Mouse (Mus musculus) midbrain, embryonic 15.5 days (tissue): Measurements from ENCODE around the gene Cyp4a31. TPM values are rescaled to one million over a fixed set of nuclear protein-coding genes. Genes with fewer than 3 reads are reported as not detected.
"Not testable (repeated sequence)": the region's sequence is repeated elsewhere in the genome, so short reads cannot be mapped to it uniquely, and the experiment has no call there.

ENCODE experiments used
- ATAC-seq: fragments of 200-750 bp; cut with Nextera tagmentation; replicated peaks from 2 replicates; pipeline ENCODE4 v1.8.0; 2017; ENCODE audit warnings: moderate TSS enrichment
- H3K27ac ChIP-seq: fragments of 300-500 bp; sonication (generic); 2 replicates; pipeline ENCODE4 v1.5.1; 2015; ENCODE audit warnings: mild to moderate bottlenecking, inconsistent platforms
- H3K27me3 ChIP-seq: fragments of 300-500 bp; sonication (generic); replicated peaks from 2 replicates; pipeline ENCODE4 v1.6.1; 2015; ENCODE audit warnings: inconsistent platforms
- H3K36me3 ChIP-seq: fragments of 300-500 bp; sonication (generic); replicated peaks from 2 replicates; pipeline ENCODE4 v1.6.1; 2015; ENCODE audit warnings: inconsistent platforms
- H3K4me1 ChIP-seq: fragments of 300-500 bp; sonication (generic); 2 replicates; pipeline ENCODE4 v1.6.1; 2015; ENCODE audit warnings: inconsistent platforms
- H3K4me2 ChIP-seq: fragments of 300-500 bp; sonication (generic); 2 replicates; pipeline ENCODE4 v1.6.1; 2015; ENCODE audit warnings: inconsistent platforms, mild to moderate bottlenecking, moderate library complexity
- H3K4me3 ChIP-seq: fragments of 300-500 bp; sonication (generic); 2 replicates; pipeline ENCODE4 v1.5.1; 2015; ENCODE audit warnings: mild to moderate bottlenecking, inconsistent platforms
- H3K9ac ChIP-seq: fragments of 300-500 bp; sonication (generic); 2 replicates; pipeline ENCODE4 v1.6.1; 2015; ENCODE audit warnings: mild to moderate bottlenecking, inconsistent platforms
- H3K9me3 ChIP-seq: fragments of 300-500 bp; sonication (generic); 2 replicates; pipeline ENCODE4 v1.6.1; 2016; ENCODE audit warnings: inconsistent platforms
- WGBS: fragments of 180-500 bp; shearing (Covaris S2); methylation state at CpG from one replicate; pipeline ENCODE4 v1.1.7; 2015; ENCODE audit warnings: mixed read lengths; 5-methylcytosine and 5-hydroxymethylcytosine counted together
- polyA plus RNA-seq: library from polyadenylated mRNA; unstranded; fragments of >200 nt; fragmentation: Nextera tagmentation; extraction: Ambion mirVana; gene quantifications from 2 replicates; pipeline ENCODE4 v1.2.1, GENCODE M21; 2015

The Cyp4a31 gene
- polyA plus RNA-seq, 1 experiment from 2014 or later = not detected

- H3K9me3 ChIP-seq = no peaks in the 10 kb centered on the region
- no peak overlapping the region for H3K4me2 ChIP-seq
- H3K27me3 ChIP-seq = no peaks in the 10 kb centered on the region
- ATAC-seq = no peak
- 80% methylated on average over 3 of the region's 3 CpGs for whole genome bisulfite sequencing
- no peak overlapping the region for H3K9ac ChIP-seq
- H3K4me1 ChIP-seq = no peaks in the 10 kb centered on the region
- H3K4me3 ChIP-seq = no peak overlapping the region
- no peak overlapping the region for H3K27ac ChIP-seq
- no peaks in the 10 kb centered on the region for H3K36me3 ChIP-seq
Observed at GRCm38 (mm10) chr4:115575255-115575654, 11.8 kb downstream of the Cyp4a31 start.

- 82% methylated on average over 2 of the region's 2 CpGs for WGBS
- ATAC-seq = no peak
Observed at GRCm38 (mm10) chr4:115575776-115576175, 12.3 kb downstream of the Cyp4a31 start.

GRCm38 (mm10) chr4:115583036-115583435, 19.6 kb downstream of the Cyp4a31 start:
- no peaks in the 10 kb centered on the region for H3K36me3 ChIP-seq
- no peaks in the 10 kb centered on the region for H3K27me3 ChIP-seq
- no peak overlapping the region for H3K4me3 ChIP-seq
- no peaks in the 10 kb centered on the region for H3K9me3 ChIP-seq
- no peak overlapping the region for H3K4me2 ChIP-seq
- ATAC-seq = no peak
- no peaks in the 10 kb centered on the region for H3K4me1 ChIP-seq
- no peak overlapping the region for H3K9ac ChIP-seq
- H3K27ac ChIP-seq = no peak overlapping the region

More at GRCm38 (mm10) chr4:115575776-115576175, 12.3 kb downstream of the Cyp4a31 start:
- Histone ChIP-seq H3K27ac (no peak overlapping the region), H3K4me2 (no peak overlapping the region), H3K27me3 (no peaks in the 10 kb centered on the region), H3K4me1 (no peaks in the 10 kb centered on the region), H3K9me3 (no peaks in the 10 kb centered on the region), H3K9ac (no peak overlapping the region), H3K4me3 (no peak overlapping the region), H3K36me3 (no peaks in the 10 kb centered on the region)

- H3K4me3 ChIP-seq = no peak overlapping the region
Observed at GRCm38 (mm10) chr4:115596357-115596756, 32.9 kb downstream of the Cyp4a31 start.

GRCm38 (mm10) chr4:115596824-115597336, 33.4 kb downstream of the Cyp4a31 start:
- ATAC-seq = no peak
- H3K4me2 ChIP-seq = no peak overlapping the region
- H3K27me3 ChIP-seq = no peaks in the 10 kb centered on the region
- WGBS = 99% methylated on average over 2 of the region's 2 CpGs
- no peaks in the 10 kb centered on the region for H3K9me3 ChIP-seq
- H3K4me1 ChIP-seq = no peaks in the 10 kb centered on the region
- no peak overlapping the region for H3K4me3 ChIP-seq
- H3K36me3 ChIP-seq = no peaks in the 10 kb centered on the region
- no peak overlapping the region for H3K27ac ChIP-seq
- H3K9ac ChIP-seq = no peak overlapping the region

More at GRCm38 (mm10) chr4:115596357-115596756, 32.9 kb downstream of the Cyp4a31 start:
- 88% methylated on average over 1 of the region's 1 CpGs for WGBS
- no peaks in the 10 kb centered on the region for H3K9me3 ChIP-seq
- no peak overlapping the region for H3K4me2 ChIP-seq
- no peak for ATAC-seq
- no peak overlapping the region for H3K9ac ChIP-seq
- H3K36me3 ChIP-seq = no peaks in the 10 kb centered on the region
- no peaks in the 10 kb centered on the region for H3K27me3 ChIP-seq
- H3K27ac ChIP-seq = no peak overlapping the region
- H3K4me1 ChIP-seq = no peaks in the 10 kb centered on the region

GRCm38 (mm10) chr4:115600611-115601010, 37.2 kb downstream of the Cyp4a31 start, which contains the start of gene Cyp4a32:
Cyp4a32 (plus strand) TSS chr4:115600969.
- not testable (repeated sequence) for ATAC-seq, H3K4me1 ChIP-seq, H3K36me3 ChIP-seq, H3K4me2 ChIP-seq, H3K9ac ChIP-seq, H3K27me3 ChIP-seq, H3K4me3 ChIP-seq, H3K27ac ChIP-seq, H3K9me3 ChIP-seq
- WGBS = 94% methylated on average over 8 of the region's 8 CpGs

- Histone ChIP-seq H3K27ac (no peak overlapping the region), H3K4me3 (no peak overlapping the region), H3K4me2 (no peak overlapping the region), H3K27me3 (no peaks in the 10 kb centered on the region), H3K9me3 (no peaks in the 10 kb centered on the region), H3K9ac (no peak overlapping the region), H3K36me3 (no peaks in the 10 kb centered on the region), H3K4me1 (no peaks in the 10 kb centered on the region)
- ATAC-seq = no peak
Observed at GRCm38 (mm10) chr4:115614005-115614404, 50.6 kb downstream of the Cyp4a31 start.

GRCm38 (mm10) chr4:115625560-115625959, 62.1 kb downstream of the Cyp4a31 start:
- H3K4me3 ChIP-seq = not testable (repeated sequence)

More at GRCm38 (mm10) chr4:115625560-115625959, 62.1 kb downstream of the Cyp4a31 start:
- H3K4me1 ChIP-seq, H3K9me3 ChIP-seq, H3K4me2 ChIP-seq, H3K27ac ChIP-seq, H3K27me3 ChIP-seq, H3K9ac ChIP-seq, ATAC-seq, H3K36me3 ChIP-seq: not testable (repeated sequence)
- 98% methylated on average over 3 of the region's 3 CpGs for WGBS

Other genes starting within 250 kb of the Cyp4a31 start
- not detected in 2 replicates for gene Cyp4a12b, start 152.0 kb upstream of the Cyp4a31 start, polyA plus RNA-seq
- not detected in 2 replicates for gene Cyp4a30b, start 111.0 kb upstream of the Cyp4a31 start, polyA plus RNA-seq
- not detected in 2 replicates for gene Cyp4a14, start 67.5 kb upstream of the Cyp4a31 start, polyA plus RNA-seq
- gene Cyp4a10, start 45.4 kb upstream of the Cyp4a31 start, polyA plus RNA-seq = not detected in 2 replicates
- not detected in 2 replicates for gene Cyp4a32, start 37.3 kb downstream of the Cyp4a31 start, polyA plus RNA-seq
- gene Cyp4b1, start 84.1 kb downstream of the Cyp4a31 start, polyA plus RNA-seq = 0.54 and 0.93 TPM in 2 replicates
- 16.3 and 17.5 TPM in 2 replicates for gene Efcab14, start 174.1 kb downstream of the Cyp4a31 start, polyA plus RNA-seq
- gene Tex38, start 217.4 kb downstream of the Cyp4a31 start, polyA plus RNA-seq = 0.58 and 0.66 TPM in 2 replicates
- gene Atpaf1, start 221.2 kb downstream of the Cyp4a31 start, polyA plus RNA-seq = 35.2 and 42.8 TPM in 2 replicates